10 mouse cellular contexts compared by ENCODE assay signal in genomic region chr9:49488258-49488657, GRCm38 (mm10).
"Had no signal": no experiment of that assay in that cellular context is flagged by ENCODE, and none has a peak within 500 bp of the region (broad histone marks: within the 10 kb centered on the region; RNA-seq: fewer than 3 reads in every experiment).

No protein-coding gene starts in this region.

- H3K27me3 ChIP-seq: intestine, embryonic 15.5 days had no signal

- H3K9me3 ChIP-seq: heart, embryonic 13.5 days; heart, embryonic 15.5 days; hindbrain, embryonic 13.5 days; hindbrain, embryonic 15.5 days; intestine, embryonic 15.5 days; kidney, embryonic 15.5 days; limb, embryonic 13.5 days; limb, embryonic 15.5 days had no signal

- H3K27ac ChIP-seq: heart, embryonic 13.5 days; heart, embryonic 15.5 days; hindbrain, embryonic 13.5 days; hindbrain, embryonic 15.5 days; hindbrain, postnatal 0 days; intestine, embryonic 15.5 days; kidney, embryonic 15.5 days; kidney, postnatal 0 days; limb, embryonic 13.5 days; limb, embryonic 15.5 days had no signal

- H3K9ac ChIP-seq: heart, embryonic 13.5 days; heart, embryonic 15.5 days; hindbrain, embryonic 13.5 days; hindbrain, embryonic 15.5 days; intestine, embryonic 15.5 days; kidney, embryonic 15.5 days; limb, embryonic 15.5 days had no signal

- H3K4me2 ChIP-seq: limb, embryonic 15.5 days had no signal

- H3K36me3 ChIP-seq: heart, embryonic 13.5 days; heart, embryonic 15.5 days; hindbrain, embryonic 13.5 days; hindbrain, embryonic 15.5 days; intestine, embryonic 15.5 days; kidney, embryonic 15.5 days; limb, embryonic 13.5 days; limb, embryonic 15.5 days had no signal

- H3K4me3 ChIP-seq: heart, embryonic 13.5 days; heart, embryonic 15.5 days; hindbrain, embryonic 13.5 days; hindbrain, embryonic 15.5 days; intestine, embryonic 15.5 days; kidney, embryonic 15.5 days; limb, embryonic 13.5 days; limb, embryonic 15.5 days had no signal
